Comparison of ENCODE assay signal across 19 mouse cellular contexts in the genomic region with DNA sequence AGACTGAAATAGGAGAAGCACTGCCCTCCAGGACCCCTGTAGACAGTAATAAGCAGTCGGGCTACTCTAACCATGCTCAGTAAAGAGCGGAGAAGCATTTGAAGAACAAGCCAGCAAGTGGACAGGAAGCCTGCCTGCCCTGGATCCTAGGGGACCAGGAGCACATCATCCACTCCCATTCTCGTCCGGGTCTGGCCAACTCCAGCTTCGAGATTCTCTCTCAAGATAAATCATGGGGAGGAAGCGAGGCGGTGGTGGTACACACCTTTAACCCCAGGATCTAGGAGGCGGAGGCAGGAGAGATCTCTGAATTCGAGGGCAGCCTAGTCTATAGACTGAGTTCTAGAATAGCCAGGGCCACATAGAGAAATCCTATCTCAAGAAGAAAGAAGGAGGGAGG. TPM values are rescaled to one million over a fixed set of nuclear protein-coding genes. Genes with fewer than 3 reads are reported as not detected.
"Had no signal": no experiment of that assay in that cellular context is flagged by ENCODE, and none has a peak within 500 bp of the region (broad histone marks: within the 10 kb centered on the region; RNA-seq: fewer than 3 reads in every experiment).

No protein-coding gene starts in this region.

- H3K27me3 ChIP-seq: lung, embryonic 15.5 days; megakaryocyte, embryonic 14.5 days; midbrain, embryonic 13.5 days; midbrain, embryonic 15.5 days; neural tube, embryonic 12.5 days had no signal

- H3K4me3 ChIP-seq: lung, embryonic 15.5 days; megakaryocyte, embryonic 14.5 days; midbrain, embryonic 13.5 days; midbrain, embryonic 15.5 days; neural tube, embryonic 12.5 days had no signal

- H3K4me2 ChIP-seq: lung, embryonic 15.5 days; midbrain, embryonic 11.5 days; midbrain, embryonic 13.5 days; midbrain, embryonic 15.5 days; neural tube, embryonic 12.5 days had no signal

- H3K4me1 ChIP-seq: midbrain, embryonic 13.5 days; midbrain, embryonic 15.5 days; neural tube, embryonic 12.5 days had no signal

- ATAC-seq: lung, postnatal 0 days; midbrain, embryonic 13.5 days; midbrain, embryonic 15.5 days had no signal

- DNase-seq: lung, adult 2 months; lung, postnatal 14 days; lung, postnatal 36 days; right cerebral cortex, postnatal 14 days; spleen, adult 18-20 months; thymus, postnatal 14 days; thymus, postnatal 36 days had no signal

- H3K9ac ChIP-seq: lung, embryonic 15.5 days; midbrain, embryonic 13.5 days; midbrain, embryonic 15.5 days; neural tube, embryonic 12.5 days had no signal

- H3K9me3 ChIP-seq: lung, embryonic 15.5 days; megakaryocyte, embryonic 14.5 days; midbrain, embryonic 13.5 days; midbrain, embryonic 15.5 days; neural tube, embryonic 12.5 days had no signal

- H3K27ac ChIP-seq: lung, embryonic 15.5 days; macrophage; midbrain, embryonic 13.5 days; midbrain, embryonic 15.5 days; neural tube, embryonic 12.5 days had no signal

RNA-seq across cellular contexts. Expression of gene Fam186b, which starts 28.5 kb away (rescaled TPM):
- total RNA-seq: megakaryocyte progenitor cell, adult 5-6 weeks; monocyte, adult 5-6 weeks; neutrophil, adult 5-6 weeks had no signal
- polyA plus RNA-seq: lung, adult 2 months; lung, postnatal 0 days; macrophage; stomach, embryonic 14.5 days had no signal
